Mouse (Mus musculus): ENCODE results near the gene Kpna2.

Gene Kpna2

GRCm38 (mm10) chr11:106999151-106999948, at the start of gene Kpna2:
Gene Kpna2, minus strand, starts transcription at chr11:106999541.
- ChIA-PET POLR2A (interaction anchor here (0.6 to 4.4 kb wide), 153 partner anchors 8 to 950 kb away, joined by 3 to 155 read pairs (median 5); partner anchors contain the start of genes Cep95 (in 4 of the 4), Ddx5 (in 4 of the 4), 1810010H24Rik (in 3 of the 4) and Smurf2 (in 2 of the 4)), CTCF (interaction anchor here (0.5 to 2.3 kb wide), 12 partner anchors 12 to 983 kb away, joined by 3 to 13 read pairs (median 6); partner anchors contain the start of gene Ern1 (in 1 of the 4))

GRCm38 (mm10) chr11:107046766-107047620, 47.7 kb upstream of the Kpna2 start:
- ChIA-PET CTCF (interaction anchor here (0.5 to 1.2 kb wide), 9 partner anchors 9 to 304 kb away, joined by 3 to 11 read pairs (median 3); no protein-coding TSS in a partner anchor), POLR2A (interaction anchor here in 2 of 4 experiments (0.6 to 12.3 kb wide), 12 partner anchors 8 to 90 kb away, joined by 3 to 111 read pairs (median 4); partner anchors contain the start of genes 1810010H24Rik (in 2 of the 2) and Kpna2 (in 1 of the 2))

DNA sequence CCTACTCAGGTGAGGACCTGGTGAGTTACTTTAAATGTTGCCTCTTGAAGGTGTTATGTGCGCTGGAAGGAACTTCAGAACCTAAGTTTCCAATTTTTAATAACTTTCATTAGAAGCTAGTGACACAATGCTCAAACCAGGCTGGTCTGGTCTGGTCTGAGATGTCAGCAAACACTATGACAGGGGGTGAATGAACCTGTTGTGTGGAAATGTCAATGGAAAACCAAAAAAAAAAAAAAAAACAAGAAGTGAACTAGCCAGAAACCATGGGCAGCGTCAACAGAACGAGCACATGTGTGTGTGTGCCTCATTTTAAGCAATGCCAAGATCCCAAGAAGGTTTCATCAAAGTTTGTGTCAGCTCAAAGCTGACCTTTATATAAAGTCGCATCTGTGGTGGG, 46.2 kb upstream of the Kpna2 start:
- POLR2A ChIA-PET: interaction anchor here in 2 of 4 experiments (1.4 to 12.3 kb wide), 6 partner anchors 9 to 46 kb away, joined by 4 to 111 read pairs (median 7); partner anchors contain the start of genes 1810010H24Rik (in 1 of the 2) and Kpna2 (in 1 of the 2)
- CTCF ChIA-PET: interaction anchor here in 3 of 4 experiments (0.5 to 0.8 kb wide), 4 partner anchors 27 to 395 kb away, joined by 3 to 6 read pairs (median 3); no protein-coding TSS in a partner anchor

DNA sequence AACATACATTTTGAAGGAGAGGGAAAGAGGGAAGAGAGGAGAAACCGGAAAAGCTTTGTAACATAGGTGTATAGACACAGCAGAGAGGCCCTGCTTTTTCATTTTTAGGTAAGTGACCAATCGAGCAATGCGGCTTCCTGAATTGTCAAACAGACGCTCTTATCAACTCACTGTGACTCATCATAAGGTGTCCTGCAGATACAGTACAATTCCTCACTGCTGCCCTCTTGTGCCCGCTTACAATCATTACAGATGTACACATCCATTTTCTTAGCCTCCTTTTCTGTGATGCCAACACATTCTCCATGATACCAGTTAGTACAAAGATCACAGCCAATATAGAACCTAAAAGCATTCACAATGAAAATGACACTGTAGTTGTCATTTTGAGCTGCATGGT, 45.0 kb upstream of the Kpna2 start:
- CTCF ChIA-PET: interaction anchor here in 1 of 4 experiments (1.0 to 2.2 kb wide), 3 partner anchors 13 to 53 kb away, joined by 3 to 10 read pairs (median 3); no protein-coding TSS in a partner anchor
- POLR2A ChIA-PET: interaction anchor here in 1 of 4 experiments (0.9 to 12.3 kb wide), 5 partner anchors 11 to 31 kb away, joined by 3 to 111 read pairs (median 4); partner anchors contain the start of gene 1810010H24Rik

DNA sequence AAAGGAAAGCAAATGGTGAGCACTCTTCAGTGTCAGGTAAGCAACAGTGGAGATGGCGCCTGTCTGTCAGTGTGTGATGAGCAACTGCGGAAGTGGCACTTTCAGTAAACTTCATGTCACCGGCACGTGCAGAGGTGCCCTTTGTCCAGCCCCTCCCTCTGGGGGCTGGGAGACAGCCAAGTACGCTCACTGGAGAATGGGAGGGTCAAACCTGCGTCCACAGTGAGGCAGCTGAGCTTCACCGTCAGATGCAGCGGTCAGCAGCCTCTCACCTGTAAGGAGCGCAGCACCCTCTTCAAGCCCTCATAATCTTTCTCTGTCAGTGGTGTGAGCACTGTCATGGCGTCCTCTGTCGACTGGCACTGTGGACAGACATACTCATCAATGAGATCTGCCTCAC, 44.0 kb upstream of the Kpna2 start:
- POLR2A ChIA-PET: interaction anchor here in 2 of 4 experiments (1.0 to 12.3 kb wide), 4 partner anchors 10 to 44 kb away, joined by 3 to 111 read pairs (median 4); partner anchors contain the start of genes 1810010H24Rik (in 1 of the 2) and Kpna2 (in 1 of the 2)
- CTCF ChIA-PET: interaction anchor here in 1 of 4 experiments (1.0 to 2.2 kb wide), 3 partner anchors 14 to 54 kb away, joined by 3 to 10 read pairs (median 3); no protein-coding TSS in a partner anchor

DNA sequence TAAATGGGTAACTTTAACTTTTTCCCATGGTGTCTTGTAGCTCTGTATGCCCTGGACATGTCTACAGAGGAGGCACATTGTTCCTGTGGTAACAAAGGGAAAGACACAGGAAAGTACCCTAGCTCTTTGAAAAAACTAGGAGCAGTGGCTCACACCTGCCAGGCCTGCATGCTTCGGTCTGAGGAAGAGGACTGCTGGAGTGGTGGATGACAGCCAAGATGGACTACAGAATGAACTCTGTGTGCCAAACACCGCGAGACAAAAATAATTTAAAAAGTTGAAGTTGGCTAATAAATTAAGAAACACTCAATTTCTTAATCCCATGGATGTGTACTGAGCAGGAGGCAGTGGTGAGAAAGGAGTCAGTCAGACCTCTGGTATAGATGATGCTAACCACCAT, 42.1 kb upstream of the Kpna2 start:
- POLR2A ChIA-PET: interaction anchor here in 2 of 4 experiments (1.1 to 12.3 kb wide), 5 partner anchors 9 to 116 kb away, joined by 3 to 111 read pairs (median 4); partner anchors contain the start of gene 1810010H24Rik (in 1 of the 2)
- CTCF ChIA-PET: interaction anchor here in 2 of 4 experiments (0.8 to 1.1 kb wide), 3 partner anchors 11 to 22 kb away, joined by 3 read pairs; no protein-coding TSS in a partner anchor

DNA sequence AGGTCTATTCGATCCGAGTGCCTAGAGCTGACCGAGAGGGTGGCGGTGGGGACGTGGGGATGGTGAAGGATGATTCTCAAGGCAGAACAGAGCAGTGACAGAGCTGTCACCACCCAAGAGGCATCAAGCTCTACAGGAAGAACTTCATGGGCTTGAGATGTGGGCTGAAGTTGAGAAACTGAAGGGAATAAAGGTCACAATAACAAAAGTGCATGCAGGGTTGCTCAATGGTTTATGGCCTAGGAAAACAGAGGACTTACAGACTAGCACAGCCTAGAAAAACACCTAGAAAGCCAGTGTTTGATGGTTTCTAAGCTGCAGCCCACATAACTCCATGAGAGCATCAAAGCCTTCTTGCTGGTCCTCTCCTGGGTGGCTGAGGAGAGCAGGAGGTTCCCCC, 40.1 kb upstream of the Kpna2 start:
- ChIA-PET CTCF (interaction anchor here in 3 of 4 experiments (0.7 to 1.5 kb wide), 4 partner anchors 18 to 115 kb away, joined by 3 to 6 read pairs (median 4); no protein-coding TSS in a partner anchor), POLR2A (interaction anchor here in 3 of 4 experiments (0.6 to 12.3 kb wide), 9 partner anchors 12 to 108 kb away, joined by 3 to 111 read pairs (median 4); partner anchors contain the start of gene 1810010H24Rik (in 2 of the 3))

GRCm38 (mm10) chr11:107034085-107034810, 34.9 kb upstream of the Kpna2 start:
- POLR2A ChIA-PET: interaction anchor here in 2 of 4 experiments (0.6 to 12.3 kb wide), 12 partner anchors 7 to 469 kb away, joined by 3 to 111 read pairs (median 6); partner anchors contain the start of genes 1810010H24Rik (in 1 of the 2) and Kpna2 (in 1 of the 2)
- CTCF ChIA-PET: interaction anchor here in 2 of 4 experiments (0.6 kb wide), 2 partner anchors 36 to 100 kb away, joined by 3 to 4 read pairs; no protein-coding TSS in a partner anchor

DNA sequence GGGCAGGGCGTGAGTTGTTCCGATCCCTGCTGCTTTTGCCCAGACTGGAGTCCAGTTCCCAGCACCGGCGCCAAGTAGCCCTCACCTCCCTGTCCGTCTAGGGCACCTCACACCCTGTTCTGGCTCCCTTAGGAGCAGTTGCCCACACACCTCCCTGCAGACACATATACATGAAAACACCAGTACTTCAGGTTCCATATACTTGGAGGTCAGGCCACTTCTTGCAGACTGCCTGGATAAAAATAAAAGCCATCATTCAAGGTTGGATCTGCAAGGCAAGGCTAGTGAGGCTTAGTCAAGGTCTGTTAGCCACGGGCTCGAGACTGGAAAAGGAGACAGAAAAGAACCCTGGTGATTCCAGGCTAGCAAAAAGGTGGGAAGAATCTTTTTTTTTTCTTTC, 32.3 kb upstream of the Kpna2 start:
- ChIA-PET POLR2A (no interaction called here), CTCF (no interaction called here)

DNA sequence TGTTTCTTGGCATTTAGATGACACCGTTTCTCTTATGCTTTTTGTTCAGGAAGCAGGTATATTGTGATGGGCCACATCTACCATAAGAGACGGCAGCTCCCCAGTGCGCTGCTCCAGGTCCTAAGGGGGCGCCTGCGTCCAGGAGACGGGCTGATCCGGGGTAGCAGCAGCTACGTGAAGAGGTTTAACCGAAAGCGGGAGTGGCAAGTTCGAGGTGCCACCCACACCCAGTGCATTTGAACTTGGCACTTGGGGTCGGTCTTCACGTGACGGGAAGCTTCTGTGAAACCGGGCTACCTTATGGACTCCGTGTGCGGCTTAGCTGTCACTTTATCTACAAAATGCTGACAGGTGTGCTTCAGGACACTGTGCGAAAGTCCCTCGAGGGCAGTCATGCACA, 30.2 kb upstream of the Kpna2 start:
- ChIA-PET CTCF (interaction anchor here in 3 of 4 experiments (0.6 to 2.9 kb wide), 7 partner anchors 8 to 103 kb away, joined by 3 to 15 read pairs (median 3); partner anchors contain the start of gene Bptf (in 1 of the 3)), POLR2A (interaction anchor here in 3 of 4 experiments (0.6 to 7.7 kb wide), 15 partner anchors 8 to 242 kb away, joined by 3 to 111 read pairs (median 5); partner anchors contain the start of gene Kpna2 (in 3 of the 3))

DNA sequence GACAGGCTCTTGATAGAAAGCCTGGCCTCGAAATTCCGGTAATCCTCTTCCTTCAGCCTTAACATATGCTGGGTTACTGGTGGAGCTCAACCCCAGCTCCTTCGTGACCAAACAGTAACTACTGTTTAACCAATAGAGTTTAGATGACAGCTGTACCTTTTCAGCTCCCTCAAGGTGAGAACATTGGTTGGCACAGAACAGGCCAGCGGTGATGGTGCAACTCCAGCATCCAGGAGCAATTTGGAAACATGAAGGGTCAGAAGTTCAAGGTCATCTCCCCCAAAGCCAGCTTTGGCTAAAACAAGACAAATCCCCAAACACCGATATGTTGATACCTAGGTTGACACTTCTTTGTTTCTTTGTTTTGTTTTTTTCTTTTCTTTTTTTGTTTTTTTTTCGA, 29.4 kb upstream of the Kpna2 start:
- POLR2A ChIA-PET: interaction anchor here in 3 of 4 experiments (0.6 to 7.7 kb wide), 16 partner anchors 9 to 125 kb away, joined by 3 to 111 read pairs (median 7); partner anchors contain the start of gene Kpna2 (in 3 of the 3)

DNA sequence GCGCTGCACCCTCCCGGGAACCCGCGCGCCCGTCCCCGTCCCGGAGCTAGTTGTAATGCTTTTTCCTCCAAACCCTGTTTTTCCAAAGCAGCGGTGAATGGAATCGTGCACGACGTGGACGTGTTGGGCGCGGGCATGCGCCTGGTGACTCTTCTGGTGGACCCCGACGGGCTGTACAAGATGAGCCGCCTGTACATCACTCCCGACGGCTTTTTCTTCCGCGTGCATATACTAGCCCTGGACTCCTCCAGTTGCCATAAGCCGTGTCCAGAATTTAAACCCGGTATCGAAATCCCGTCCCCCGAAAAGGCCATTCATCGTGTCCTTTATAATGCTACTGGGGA, 28.9 kb upstream of the Kpna2 start:
- ChIA-PET POLR2A (interaction anchor here in 3 of 4 experiments (0.6 to 7.7 kb wide), 17 partner anchors 9 to 241 kb away, joined by 3 to 111 read pairs (median 7); partner anchors contain the start of gene Kpna2 (in 3 of the 3)), CTCF (interaction anchor here in 2 of 4 experiments (1.2 to 2.9 kb wide), 4 partner anchors 9 to 104 kb away, joined by 3 to 15 read pairs (median 4); partner anchors contain the start of gene Bptf (in 1 of the 2))

More for the DNA sequence above, 29.4 kb upstream of the Kpna2 start:
- CTCF ChIA-PET: interaction anchor here in 2 of 4 experiments (0.8 to 2.9 kb wide), 5 partner anchors 9 to 103 kb away, joined by 3 to 15 read pairs (median 3); partner anchors contain the start of gene Bptf (in 1 of the 2)

DNA sequence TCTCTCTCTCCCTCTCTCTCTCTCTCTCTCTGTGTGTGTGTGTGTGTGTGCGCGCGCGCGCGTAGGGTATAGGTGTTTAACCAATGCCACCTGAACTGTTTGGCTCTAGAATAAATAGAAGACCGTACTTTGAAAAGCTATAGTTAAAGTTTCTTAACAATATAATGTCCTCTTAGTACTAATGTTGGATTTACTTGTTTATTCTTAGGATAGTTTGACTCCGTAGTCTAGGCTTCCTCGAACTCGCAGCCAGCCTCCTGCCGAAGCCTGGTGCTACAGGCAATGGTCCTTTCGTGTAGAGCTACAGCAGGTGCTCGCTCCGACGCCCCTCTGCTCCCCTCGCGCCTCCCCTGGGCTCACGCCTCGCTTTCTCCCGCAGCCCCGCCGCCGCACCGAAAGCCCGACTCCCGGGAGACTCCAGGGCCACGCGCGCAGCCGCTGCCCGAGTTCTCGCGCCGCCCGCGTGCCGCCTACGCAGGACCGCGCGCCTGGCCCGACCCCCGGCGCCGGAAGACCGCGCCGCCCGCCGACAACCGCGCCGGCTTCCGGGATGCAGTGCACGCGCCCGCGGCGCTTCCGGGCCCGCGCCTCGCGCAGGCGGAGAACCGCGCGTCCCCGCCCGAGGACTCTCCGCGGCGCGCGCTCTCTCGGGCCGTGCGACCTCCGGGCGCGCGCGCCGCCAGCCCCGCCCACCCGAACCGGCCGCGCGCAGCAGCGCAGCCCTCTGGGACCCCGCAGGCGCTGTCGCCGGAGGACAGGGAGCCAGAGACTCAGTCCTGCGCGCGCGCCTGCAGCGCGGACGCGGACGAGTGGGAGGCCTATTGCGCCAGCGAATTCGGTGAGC, 28.3 kb upstream of the Kpna2 start:
- ChIA-PET POLR2A (interaction anchor here in 3 of 4 experiments (0.5 to 7.7 kb wide), 20 partner anchors 8 to 466 kb away, joined by 3 to 111 read pairs (median 8); partner anchors contain the start of gene Kpna2 (in 2 of the 3)), CTCF (interaction anchor here in 2 of 4 experiments (1.2 to 3.6 kb wide), 5 partner anchors 9 to 13 kb away, joined by 3 to 34 read pairs (median 9); no protein-coding TSS in a partner anchor)

- CTCF ChIA-PET: interaction anchor here in 3 of 4 experiments (0.6 to 3.6 kb wide), 7 partner anchors 8 to 484 kb away, joined by 3 to 34 read pairs (median 4); no protein-coding TSS in a partner anchor
- POLR2A ChIA-PET: interaction anchor here (0.5 to 7.7 kb wide), 31 partner anchors 9 to 526 kb away, joined by 3 to 111 read pairs (median 5); partner anchors contain the start of genes Kpna2 (in 2 of the 4), Bptf (in 1 of the 4), Cep95 (in 1 of the 4) and Ddx5 (in 1 of the 4)
Measured at GRCm38 (mm10) chr11:107026554-107027430, 27.5 kb upstream of the Kpna2 start.
